Mouse (Mus musculus) megakaryocyte, adult 5-6 weeks (primary cell): Measurements from ENCODE around the gene Iqschfp. TPM values are rescaled to one million over a fixed set of nuclear protein-coding genes. Genes with fewer than 3 reads are reported as not detected.

Experiments
- ATAC-seq: 2 replicates; pipeline ENCODE4 v1.8.0; 2016; ENCODE audit warnings: mild to moderate bottlenecking, inconsistent platforms; ENCODE audit not compliant: poor library complexity, severe bottlenecking
- total RNA-seq, 2 experiments: library from RNA; stranded (forward) in 1 of 2; stranded (reverse) in 1 of 2; fragments of 153-499, 151-499 nt in 1 of 2; fragments of 221-1000, 200-1000 nt in 1 of 2; gene quantifications; 2 replicates each; pipeline versions ENCODE4 v1.2.3 to v1.2.4; 2015 to 2017

The Iqschfp gene
- total RNA-seq, 2 experiments from 2014 or later = not detected

- no peak for ATAC-seq
These were observed 777.5 kb downstream of the Iqschfp start for GRCm38 (mm10) chr3:68669418-68669974.

- ATAC-seq = no peak
These were observed 782.7 kb downstream of the Iqschfp start for GRCm38 (mm10) chr3:68674721-68675120.

- ATAC-seq = no peak
These were observed 783.3 kb downstream of the Iqschfp start for GRCm38 (mm10) chr3:68675216-68675835.

Other genes starting within 250 kb of the Iqschfp start
- not detected in 2 replicates for gene Iqcj, start within 50 bp of the Iqschfp start, total RNA-seq (2015)
- gene Iqcj, start within 50 bp of the Iqschfp start, total RNA-seq (2017) = not detected in 2 replicates
- 0.11 and 0.25 TPM in 2 replicates for gene Schip1, start 172.6 kb downstream of the Iqschfp start, total RNA-seq (2015)
- not detected in 2 replicates for gene Schip1, start 172.6 kb downstream of the Iqschfp start, total RNA-seq (2017)